Mouse (Mus musculus): Measurements from ENCODE around the gene St3gal5. TPM values are rescaled to one million over a fixed set of nuclear protein-coding genes. Genes with fewer than 3 reads are reported as not detected.
A peak's percentile ranks its signal among the peaks of the same experiment; 100 is the strongest.

Gene St3gal5
- polyA plus RNA-seq, 1 experiment from 2014 or later = 38.2 TPM

- Histone ChIP-seq H3K4me3 (replicated peaks) (no peak overlapping the region), H3K4me2 (no peak overlapping the region), H3K27me3 (replicated peaks) (no peaks in the 10 kb centered on the region), H3K9ac (no peak overlapping the region), H3K27ac (no peak overlapping the region), H3K36me3 (no peaks in the 10 kb centered on the region), H3K4me1 (no peaks in the 10 kb centered on the region), H3K9me3 (no peaks in the 10 kb centered on the region)
- no peak for ATAC-seq (ENCODE audit: insufficient read depth, low FRiP score, low read depth)
- WGBS = 55% methylated on average over 5 of the region's 5 CpGs
Measured at GRCm38 (mm10) chr6:72071281-72071870, 26.0 kb upstream of the St3gal5 start.

- Histone ChIP-seq H3K36me3 (no peaks in the 10 kb centered on the region), H3K27me3 (replicated peaks) (no peaks in the 10 kb centered on the region), H3K9ac (no peak overlapping the region), H3K4me3 (replicated peaks) (no peak overlapping the region), H3K27ac (no peak overlapping the region), H3K9me3 (no peaks in the 10 kb centered on the region), H3K4me2 (no peak overlapping the region), H3K4me1 (no peaks in the 10 kb centered on the region)
- WGBS = 89% methylated on average over 4 of the region's 4 CpGs
- no peak for ATAC-seq (ENCODE audit: insufficient read depth, low FRiP score, low read depth)
Measured at GRCm38 (mm10) chr6:72073781-72074180, 23.6 kb upstream of the St3gal5 start.

- no peaks in the 10 kb centered on the region for H3K4me1 ChIP-seq
- WGBS = 62% methylated on average over 9 of the region's 9 CpGs
- no peak for ATAC-seq (ENCODE audit: insufficient read depth, low FRiP score, low read depth)
- H3K36me3 ChIP-seq = no peaks in the 10 kb centered on the region
- no peaks in the 10 kb centered on the region for H3K9me3 ChIP-seq
- no peak overlapping the region for H3K9ac ChIP-seq
- no peak overlapping the region for H3K27ac ChIP-seq
- no peak overlapping the region for H3K4me3 ChIP-seq (replicated peaks)
- no peak overlapping the region for H3K4me2 ChIP-seq
- H3K27me3 ChIP-seq (replicated peaks) = no peaks in the 10 kb centered on the region
Measured at GRCm38 (mm10) chr6:72076512-72076911, 20.9 kb upstream of the St3gal5 start.

- H3K9ac ChIP-seq = no peak overlapping the region
- H3K4me2 ChIP-seq = no peak overlapping the region
- no peak overlapping the region for H3K27ac ChIP-seq
- ATAC-seq (ENCODE audit: insufficient read depth, low FRiP score, low read depth) = no peak
- H3K36me3 ChIP-seq = no peaks in the 10 kb centered on the region
- no peaks in the 10 kb centered on the region for H3K27me3 ChIP-seq (replicated peaks)
- 74% methylated on average over 5 of the region's 5 CpGs for WGBS
- H3K9me3 ChIP-seq = no peaks in the 10 kb centered on the region
- H3K4me3 ChIP-seq (replicated peaks) = no peak overlapping the region
- H3K4me1 ChIP-seq = no peaks in the 10 kb centered on the region
Measured at GRCm38 (mm10) chr6:72078178-72078577, 19.2 kb upstream of the St3gal5 start.

- Histone ChIP-seq H3K9me3 (no peaks in the 10 kb centered on the region), H3K4me1 (no peaks in the 10 kb centered on the region), H3K9ac (no peak overlapping the region), H3K4me3 (replicated peaks) (no peak overlapping the region), H3K27me3 (replicated peaks) (no peaks in the 10 kb centered on the region), H3K36me3 (no peaks in the 10 kb centered on the region), H3K4me2 (no peak overlapping the region), H3K27ac (no peak overlapping the region)
- ATAC-seq (ENCODE audit: insufficient read depth, low FRiP score, low read depth) = no peak
- WGBS = 85% methylated on average over 13 of the region's 13 CpGs
Measured at GRCm38 (mm10) chr6:72081318-72082024, 15.9 kb upstream of the St3gal5 start.

- Histone ChIP-seq H3K27me3 (replicated peaks) (no peaks in the 10 kb centered on the region), H3K27ac (no peak overlapping the region), H3K4me1 (no peaks in the 10 kb centered on the region), H3K4me2 (no peak overlapping the region), H3K9ac (no peak overlapping the region), H3K9me3 (no peaks in the 10 kb centered on the region), H3K36me3 (no peaks in the 10 kb centered on the region), H3K4me3 (replicated peaks) (no peak overlapping the region)
- WGBS = 58% methylated on average over 5 of the region's 5 CpGs
- no peak for ATAC-seq (ENCODE audit: insufficient read depth, low FRiP score, low read depth)
Measured at GRCm38 (mm10) chr6:72087402-72087801, 10.0 kb upstream of the St3gal5 start.

GRCm38 (mm10) chr6:72089865-72090264 lies 7.5 kb upstream of the St3gal5 start:
- Histone ChIP-seq H3K36me3 (no peaks in the 10 kb centered on the region), H3K9me3 (no peaks in the 10 kb centered on the region), H3K4me3 (replicated peaks) (no peak overlapping the region), H3K27me3 (replicated peaks) (no peaks in the 10 kb centered on the region), H3K4me1 (no peaks in the 10 kb centered on the region), H3K4me2 (no peak overlapping the region), H3K9ac (no peak overlapping the region), H3K27ac (no peak overlapping the region)
- ATAC-seq (ENCODE audit: insufficient read depth, low FRiP score, low read depth) = no peak
- WGBS = 67% methylated on average over 5 of the region's 5 CpGs

- no peak overlapping the region for H3K4me2 ChIP-seq
- peaks cover 2% of the 10 kb centered on the region; the same call in 1 of the 2 replicates for H3K4me1 ChIP-seq
- WGBS = 55% methylated on average over 6 of the region's 6 CpGs
- no peaks in the 10 kb centered on the region for H3K27me3 ChIP-seq (replicated peaks)
- H3K36me3 ChIP-seq = no peaks in the 10 kb centered on the region
- ATAC-seq (ENCODE audit: insufficient read depth, low FRiP score, low read depth) = no peak
- H3K27ac ChIP-seq = no peak overlapping the region
- H3K9ac ChIP-seq = no peak overlapping the region
- no peak overlapping the region for H3K4me3 ChIP-seq (replicated peaks)
- H3K9me3 ChIP-seq = no peaks in the 10 kb centered on the region
Measured at GRCm38 (mm10) chr6:72091007-72091406, 6.4 kb upstream of the St3gal5 start.

- 59% methylated on average over 1 of the region's 1 CpGs for WGBS
- no peak overlapping the region for H3K27ac ChIP-seq
- H3K4me1 ChIP-seq = peaks cover 7% of the 10 kb centered on the region; the same call in 1 of the 2 replicates
- no peak for ATAC-seq (ENCODE audit: insufficient read depth, low FRiP score, low read depth)
- H3K9ac ChIP-seq = no peak overlapping the region
- H3K27me3 ChIP-seq (replicated peaks) = no peaks in the 10 kb centered on the region
- H3K4me3 ChIP-seq (replicated peaks) = no peak overlapping the region
- H3K4me2 ChIP-seq = no peak overlapping the region
- no peaks in the 10 kb centered on the region for H3K9me3 ChIP-seq
- no peaks in the 10 kb centered on the region for H3K36me3 ChIP-seq
Measured at GRCm38 (mm10) chr6:72093121-72093520, 4.3 kb upstream of the St3gal5 start.

GRCm38 (mm10) chr6:72096217-72096616 lies 1.2 kb upstream of the St3gal5 start:
- peak overlapping the region; percentile 55; the same call in 1 of the 2 replicates for H3K27ac ChIP-seq
- no peaks in the 10 kb centered on the region for H3K27me3 ChIP-seq (replicated peaks)
- 43% methylated on average over 5 of the region's 5 CpGs for WGBS
- no peaks in the 10 kb centered on the region for H3K36me3 ChIP-seq
- H3K4me2 ChIP-seq = no peak overlapping the region
- H3K9me3 ChIP-seq = no peaks in the 10 kb centered on the region
- no peak overlapping the region for H3K9ac ChIP-seq
- ATAC-seq (ENCODE audit: insufficient read depth, low FRiP score, low read depth) = no peak
- peaks cover 32% of the 10 kb centered on the region for H3K4me1 ChIP-seq
- H3K4me3 ChIP-seq (replicated peaks) = no peak overlapping the region

GRCm38 (mm10) chr6:72096669-72097068 lies 723 bp upstream of the St3gal5 start:
- 44% methylated on average over 8 of the region's 8 CpGs for WGBS
- Histone ChIP-seq H3K27ac (peak overlapping the region; percentile 55; the same call in 1 of the 2 replicates), H3K9me3 (no peaks in the 10 kb centered on the region), H3K4me2 (peak overlapping the region; percentile 97), H3K27me3 (replicated peaks) (no peaks in the 10 kb centered on the region), H3K36me3 (no peaks in the 10 kb centered on the region), H3K4me3 (replicated peaks) (peak overlapping the region; percentile 86), H3K4me1 (peaks cover 34% of the 10 kb centered on the region), H3K9ac (no peak overlapping the region)
- no peak for ATAC-seq (ENCODE audit: insufficient read depth, low FRiP score, low read depth)

GRCm38 (mm10) chr6:72098021-72098655 lies 746 bp downstream of the St3gal5 start:
- no peaks in the 10 kb centered on the region for H3K27me3 ChIP-seq (replicated peaks)
- H3K9me3 ChIP-seq = no peaks in the 10 kb centered on the region
- 3% methylated on average over 15 of the region's 15 CpGs for WGBS
- peaks cover 34% of the 10 kb centered on the region for H3K4me1 ChIP-seq
- H3K9ac ChIP-seq = peak overlapping the region; percentile 83
- peak overlapping the region; percentile 82 for H3K27ac ChIP-seq
- H3K4me2 ChIP-seq = peak overlapping the region; percentile 97
- H3K4me3 ChIP-seq (replicated peaks) = peak overlapping the region; percentile 86
- no peaks in the 10 kb centered on the region for H3K36me3 ChIP-seq
- ATAC-seq (ENCODE audit: insufficient read depth, low FRiP score, low read depth) = no peak

Measured in stomach, embryonic 15.5 days (tissue).